Mouse (Mus musculus) cortical plate, adult 2 months (tissue): Measurements from ENCODE around the gene 2700049A03Rik.

ENCODE experiments used
- CTCF ChIP-seq: fragments of 200-500 bp; IDR thresholded peaks from 2 replicates; pipeline ENCODE4 v1.5.1; 2011; ENCODE audit warnings: mild to moderate bottlenecking, control low read depth, low read length; ENCODE audit not compliant: insufficient read depth; ENCODE audit errors: extremely low read depth
- POLR2A ChIP-seq: fragments of 200-500 bp; IDR thresholded peaks from 2 replicates; pipeline ENCODE4 v1.6.1; 2011; ENCODE audit warnings: mild to moderate bottlenecking, low read length, control low read depth; ENCODE audit not compliant: insufficient read depth; ENCODE audit errors: extremely low read depth

DNA sequence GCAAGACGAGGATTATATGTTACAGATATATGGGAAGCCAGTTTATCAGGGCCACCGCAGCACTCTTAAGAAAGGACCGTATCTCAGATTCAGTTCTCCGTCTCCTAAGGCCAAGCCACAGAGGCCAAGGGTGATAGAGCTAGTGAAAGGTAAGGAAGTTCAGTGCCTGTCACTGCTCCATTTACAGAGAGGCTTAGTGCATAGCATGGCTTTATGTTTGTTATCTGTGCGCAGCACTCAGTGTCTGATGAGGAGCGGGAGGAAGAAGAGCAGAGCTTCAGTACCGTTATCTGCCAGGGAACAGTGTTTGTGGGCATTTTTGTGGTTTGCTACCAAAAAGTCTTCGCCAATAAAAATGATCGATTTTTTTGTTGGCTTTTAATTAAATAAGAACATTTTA lies 27.8 kb downstream of the 2700049A03Rik start:
- TF ChIP-seq POLR2A (no peak), CTCF (no peak)
